Mouse (Mus musculus) liver, postnatal 0 days (tissue): ENCODE results near the gene St6galnac5. TPM values are rescaled to one million over a fixed set of nuclear protein-coding genes. Genes with fewer than 3 reads are reported as not detected.

Source experiments
- ATAC-seq: fragments of 200-750 bp; cut with Nextera tagmentation; 2 replicates; pipeline ENCODE4 v1.8.0; 2017; ENCODE audit warnings: mild to moderate bottlenecking, moderate library complexity
- DNase-seq: peaks from one replicate; pipeline ENCODE4 v3.0.0-alpha.2; 2016
- H3K27ac ChIP-seq: fragments of 300-500 bp; sonication (generic); 2 replicates; pipeline ENCODE4 v1.5.1; 2014; ENCODE audit warnings: antibody characterized with exemption, moderate library complexity, mild to moderate bottlenecking, low read depth
- H3K27me3 ChIP-seq: fragments of 300-500 bp; sonication (generic); 2 replicates; pipeline ENCODE4 v1.6.1; 2014; ENCODE audit warnings: low read length, control low read depth, mixed read lengths; ENCODE audit not compliant: insufficient read depth
- H3K36me3 ChIP-seq: fragments of 300-500 bp; sonication (generic); replicated peaks from 2 replicates; pipeline ENCODE4 v1.6.1; 2014; ENCODE audit warnings: mild to moderate bottlenecking, control low read depth, low read length, moderate library complexity, mixed read lengths; ENCODE audit not compliant: insufficient read depth
- H3K4me1 ChIP-seq: fragments of 300-500 bp; sonication (generic); 2 replicates; pipeline ENCODE4 v1.6.1; 2014; ENCODE audit warnings: antibody characterized with exemption, mild to moderate bottlenecking, control low read depth; ENCODE audit not compliant: insufficient read depth
- H3K4me2 ChIP-seq: fragments of 300-500 bp; sonication (generic); 2 replicates; pipeline ENCODE4 v1.6.1; 2014; ENCODE audit warnings: low read depth, mild to moderate bottlenecking, low read length, moderate library complexity, mixed read lengths
- H3K4me3 ChIP-seq: fragments of 300-500 bp; sonication (generic); 2 replicates; pipeline ENCODE4 v1.5.1; 2014; ENCODE audit warnings: low read depth, low read length
- H3K9ac ChIP-seq: fragments of 300-500 bp; sonication (generic); replicated peaks from 2 replicates; pipeline ENCODE4 v1.6.1; 2014; ENCODE audit warnings: mild to moderate bottlenecking, moderate library complexity
- H3K9me3 ChIP-seq: fragments of 300-500 bp; sonication (generic); 2 replicates; pipeline ENCODE4 v1.6.1; 2016; ENCODE audit warnings: mild to moderate bottlenecking, control low read depth, low read length, mixed read lengths
- CTCF ChIP-seq: sonication (generic); IDR thresholded peaks from 2 replicates; pipeline ENCODE4 v1.5.1; 2016; ENCODE audit warnings: antibody characterized with exemption, low read depth
- EP300 ChIP-seq: IDR thresholded peaks from 2 replicates; pipeline ENCODE4 v1.6.1; 2016; ENCODE audit warnings: antibody characterized with exemption, low read depth, mild to moderate bottlenecking
- WGBS: fragments of 180-500 bp; shearing (Covaris S2); extraction: QIAGEN DNeasy Blood & Tissue Kit; methylation state at CpG from one replicate; pipeline ENCODE4 v1.1.7; 2014; ENCODE audit not compliant: insufficient replicate concordance; 5-methylcytosine and 5-hydroxymethylcytosine counted together
- polyA plus RNA-seq: library from polyadenylated mRNA; unstranded; fragments of >200 nt; fragmentation: Nextera tagmentation; extraction: Ambion mirVana; gene quantifications from 2 replicates; pipeline ENCODE4 v1.2.1, GENCODE M21; 2015

The St6galnac5 gene
- 0.02 TPM in 1 of 2 replicates, not detected in the other for polyA plus RNA-seq

- no peak for ATAC-seq
- H3K4me1 ChIP-seq: peaks cover 4% of the 10 kb centered on the region; the same call in 1 of the 2 replicates
- H3K27me3 ChIP-seq: peaks cover 42% of the 10 kb centered on the region
- no peak within 1 kb of the TSS for H3K27ac ChIP-seq
- H3K9me3 ChIP-seq: no peaks in the 10 kb centered on the region
- TF ChIP-seq EP300 (no peak), CTCF (peak; percentile 18; the same call in 1 of the 2 replicates)
- no peak for DNase-seq
- H3K9ac ChIP-seq: no peak within 1 kb of the TSS
- no peaks in the 10 kb centered on the region for H3K36me3 ChIP-seq
- H3K4me2 ChIP-seq: peak within 1 kb of the TSS; percentile 38; the same call in 1 of the 2 replicates
- peak within 1 kb of the TSS; percentile 1; the same call in 1 of the 2 replicates for H3K4me3 ChIP-seq
- 1% methylated on average over 17 of the region's 17 CpGs for WGBS
These were observed at the start of gene St6galnac5 for GRCm38 (mm10) chr3:152981988-152982387. Gene St6galnac5 (minus strand): TSS chr3:152982246.

DNA sequence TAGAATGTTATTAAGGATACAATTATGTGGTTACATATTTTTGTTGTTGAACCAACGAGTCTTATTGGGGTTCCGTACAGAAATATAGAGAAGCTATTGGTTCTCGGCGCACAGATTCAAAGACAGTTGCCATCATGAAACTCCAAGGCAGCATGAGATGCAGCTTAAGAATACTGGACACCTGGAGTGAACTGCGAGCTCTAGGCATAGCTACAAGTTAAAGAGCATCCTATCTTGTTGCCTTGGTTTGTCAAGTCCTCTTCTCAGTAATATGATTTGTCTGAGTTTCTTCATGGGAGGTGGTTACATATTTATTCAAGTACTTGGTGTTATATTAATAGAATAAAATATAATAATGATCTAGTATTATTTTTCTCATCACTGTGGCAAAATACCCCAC, 48.7 kb upstream of the St6galnac5 start:
- no peak overlapping the region for H3K4me2 ChIP-seq
- no peak overlapping the region for H3K9ac ChIP-seq
- no peaks in the 10 kb centered on the region for H3K4me1 ChIP-seq
- H3K27me3 ChIP-seq: no peaks in the 10 kb centered on the region
- no peak overlapping the region for H3K4me3 ChIP-seq
- no peaks in the 10 kb centered on the region for H3K9me3 ChIP-seq
- TF ChIP-seq CTCF (no peak), EP300 (no peak)
- DNase-seq (no peak), ATAC-seq (no peak)
- WGBS: 86% methylated on average over 5 of the region's 5 CpGs
- H3K27ac ChIP-seq: no peak overlapping the region
- no peaks in the 10 kb centered on the region for H3K36me3 ChIP-seq

- DNase-seq (no peak), ATAC-seq (no peak)
- H3K4me2 ChIP-seq: no peak overlapping the region
- H3K9me3 ChIP-seq: no peaks in the 10 kb centered on the region
- H3K27ac ChIP-seq: no peak overlapping the region
- no peaks in the 10 kb centered on the region for H3K4me1 ChIP-seq
- H3K27me3 ChIP-seq: no peaks in the 10 kb centered on the region
- no peak for TF ChIP-seq EP300
- TF ChIP-seq CTCF: no peak
- no peak overlapping the region for H3K4me3 ChIP-seq
- H3K9ac ChIP-seq: no peak overlapping the region
- H3K36me3 ChIP-seq: no peaks in the 10 kb centered on the region
- WGBS: 84% methylated on average over 11 of the region's 11 CpGs
These were observed 42.0 kb upstream of the St6galnac5 start for GRCm38 (mm10) chr3:153024016-153024415.

DNA sequence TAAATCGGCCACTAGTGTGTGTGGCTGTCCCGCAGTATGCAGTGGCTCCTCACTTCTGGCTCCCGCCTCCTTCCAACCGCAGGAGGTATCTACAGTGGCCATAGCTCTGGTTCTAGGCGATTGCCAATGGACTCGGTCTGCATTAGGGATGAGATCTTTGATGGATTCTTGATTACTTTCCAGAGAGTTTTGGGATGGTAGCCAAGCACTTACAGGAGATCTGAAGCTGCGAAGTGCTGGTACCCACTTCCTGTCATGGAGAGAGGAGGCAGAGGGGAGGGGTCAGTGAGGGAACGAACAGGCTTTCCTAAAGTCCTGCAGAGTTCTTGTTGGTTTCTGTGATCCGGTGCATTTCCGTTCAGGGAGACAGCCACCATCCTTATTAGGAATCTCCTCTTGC, 36.0 kb upstream of the St6galnac5 start:
- ATAC-seq (no peak), DNase-seq (no peak)
- Histone ChIP-seq H3K27me3 (no peaks in the 10 kb centered on the region), H3K27ac (no peak overlapping the region), H3K36me3 (no peaks in the 10 kb centered on the region), H3K4me2 (no peak overlapping the region), H3K9me3 (no peaks in the 10 kb centered on the region), H3K4me3 (no peak overlapping the region), H3K9ac (no peak overlapping the region), H3K4me1 (no peaks in the 10 kb centered on the region)
- no peak for TF ChIP-seq EP300
- no peak for TF ChIP-seq CTCF
- 68% methylated on average over 10 of the region's 10 CpGs for WGBS

DNA sequence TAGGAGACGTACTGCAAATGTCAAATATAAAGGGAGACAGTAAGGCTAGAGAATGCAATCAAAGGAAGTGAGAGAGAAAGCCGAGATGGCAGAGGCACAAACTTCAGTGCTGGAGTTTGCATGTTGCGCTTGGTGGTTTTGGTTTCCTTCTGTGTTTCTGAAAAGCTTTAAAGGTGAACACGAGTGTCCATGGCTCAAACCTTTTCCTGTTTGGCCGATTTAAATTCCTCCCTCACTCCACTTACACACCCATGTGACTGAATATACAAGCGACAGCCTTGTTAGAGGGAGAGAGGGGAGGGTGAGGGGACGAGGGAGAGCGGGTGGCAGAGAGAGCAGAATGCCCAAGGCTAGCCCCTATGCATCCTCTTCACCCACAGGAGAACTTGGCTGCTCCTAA, 34.3 kb upstream of the St6galnac5 start:
- WGBS: 49% methylated on average over 8 of the region's 8 CpGs
- ATAC-seq: no peak

GRCm38 (mm10) chr3:153006893-153007292, 24.8 kb upstream of the St6galnac5 start:
- ATAC-seq (no peak), DNase-seq (no peak)
- H3K36me3 ChIP-seq: no peaks in the 10 kb centered on the region
- no peaks in the 10 kb centered on the region for H3K4me1 ChIP-seq
- H3K9me3 ChIP-seq: no peaks in the 10 kb centered on the region
- no peak overlapping the region for H3K27ac ChIP-seq
- no peak overlapping the region for H3K9ac ChIP-seq
- H3K27me3 ChIP-seq: no peaks in the 10 kb centered on the region
- no peak overlapping the region for H3K4me3 ChIP-seq
- WGBS: 83% methylated on average over 6 of the region's 6 CpGs
- no peak overlapping the region for H3K4me2 ChIP-seq
- TF ChIP-seq EP300 (no peak), CTCF (no peak)

More for the DNA sequence above, 34.3 kb upstream of the St6galnac5 start:
- no peaks in the 10 kb centered on the region for H3K4me1 ChIP-seq
- H3K36me3 ChIP-seq: no peaks in the 10 kb centered on the region
- TF ChIP-seq EP300 (no peak), CTCF (no peak)
- H3K9ac ChIP-seq: no peak overlapping the region
- H3K9me3 ChIP-seq: no peaks in the 10 kb centered on the region
- no peaks in the 10 kb centered on the region for H3K27me3 ChIP-seq
- no peak overlapping the region for H3K27ac ChIP-seq
- no peak overlapping the region for H3K4me3 ChIP-seq
- DNase-seq: no peak
- H3K4me2 ChIP-seq: no peak overlapping the region

- H3K27ac ChIP-seq: no peak overlapping the region
- WGBS: 79% methylated on average over 5 of the region's 5 CpGs
- no peak for TF ChIP-seq EP300
- TF ChIP-seq CTCF: no peak
- no peak for ATAC-seq
- no peaks in the 10 kb centered on the region for H3K27me3 ChIP-seq
- no peak overlapping the region for H3K4me2 ChIP-seq
- no peak for DNase-seq
- H3K4me1 ChIP-seq: no peaks in the 10 kb centered on the region
- no peaks in the 10 kb centered on the region for H3K36me3 ChIP-seq
- H3K4me3 ChIP-seq: no peak overlapping the region
- no peak overlapping the region for H3K9ac ChIP-seq
- H3K9me3 ChIP-seq: no peaks in the 10 kb centered on the region
These were observed 16.9 kb upstream of the St6galnac5 start for GRCm38 (mm10) chr3:152998901-152999300.
